Mouse (Mus musculus): ENCODE data around the gene Mybbp1a.

DNA sequence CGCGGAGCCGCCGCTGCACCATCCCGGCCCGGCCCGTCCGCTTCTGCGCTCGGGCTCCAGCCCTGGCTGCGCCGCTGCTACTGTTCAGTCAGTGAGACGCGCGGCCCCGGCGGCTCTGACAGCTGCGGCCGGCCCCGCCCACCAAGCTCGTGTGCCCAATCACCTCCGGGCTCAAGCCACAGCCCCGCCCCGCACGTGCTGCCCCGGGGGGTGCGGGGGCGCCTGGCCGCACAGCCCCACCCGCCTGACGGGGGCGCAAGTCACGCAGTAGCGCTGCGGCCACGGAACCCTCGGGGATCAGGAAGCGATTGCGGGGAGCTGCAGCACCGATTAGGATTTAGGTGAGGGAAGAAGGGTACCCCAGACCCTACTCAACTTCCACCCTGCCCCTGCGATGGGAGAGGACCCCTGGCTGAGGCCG is 48.7 kb downstream of the Mybbp1a start, which contains the start of gene Spns2:
- no peak for TF ChIP-seq CTCF (IDR thresholded peaks at IDR 0.05; ENCODE audit: borderline replicate concordance, insufficient read depth, low read depth, low read length)
- TF ChIP-seq POLR2A (IDR thresholded peaks at IDR 0.05; ENCODE audit: borderline replicate concordance, insufficient read depth, low read length) = 0 out of 2 replicates have a peak, but pooled peaks have one; percentile 35
